ENCODE assay signal across 8 mouse cellular contexts in the genomic region with DNA sequence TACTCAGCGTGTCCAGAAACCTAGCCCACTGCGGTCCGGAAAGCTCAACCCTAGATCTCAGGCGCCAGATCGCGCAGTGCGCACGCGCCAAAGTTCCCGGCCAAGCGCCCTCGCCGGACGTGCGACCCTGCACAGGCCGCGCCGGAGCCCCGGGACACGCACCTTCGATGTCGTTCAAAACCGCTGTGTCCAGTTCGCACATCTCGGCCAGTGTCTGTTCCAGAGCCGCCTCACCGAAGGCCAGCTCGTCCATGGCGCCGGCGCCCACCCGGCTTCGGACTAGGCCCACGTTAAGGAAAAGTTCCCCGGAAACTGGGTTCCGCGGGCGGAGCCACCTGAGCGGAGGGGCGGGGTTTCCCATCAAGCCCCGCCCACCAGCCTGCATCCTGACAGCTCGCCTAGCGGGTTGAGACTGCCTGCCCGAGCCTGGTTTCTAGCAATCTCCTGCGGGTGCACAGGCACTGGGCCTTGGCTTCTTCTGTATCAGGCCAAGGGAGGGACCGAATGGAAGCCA. TPM values are rescaled to one million over a fixed set of nuclear protein-coding genes. Genes with fewer than 3 reads are reported as not detected.
A peak's percentile ranks its signal among the peaks of the same experiment; 100 is the strongest.
DNase-seq lines count a peak whose midpoint lies in the region; ATAC-seq and TF ChIP-seq lines count a peak whose summit lies in the region.

No protein-coding gene starts in this region.

- H3K9ac ChIP-seq in embryonic facial prominence, embryonic 15.5 days: peak overlapping the region; percentile 73
- H3K9ac ChIP-seq in limb, embryonic 14.5 days (ENCODE audit: low read depth, low read length, severe bottlenecking): peak overlapping the region; percentile 76
- peak overlapping the region; percentile 56 for H3K9ac ChIP-seq in midbrain, embryonic 16.5 days (ENCODE audit: low read depth, low read length)

- H3K4me1 ChIP-seq in bone marrow, adult 2 months (ENCODE audit: control insufficient read depth, insufficient read depth, low read length): peaks cover 4% of the 10 kb centered on the region; the same call in 1 of the 2 replicates
- peaks cover 62% of the 10 kb centered on the region for H3K4me1 ChIP-seq in embryonic facial prominence, embryonic 15.5 days
- H3K4me1 ChIP-seq in limb, embryonic 14.5 days (ENCODE audit: control insufficient read depth, insufficient read depth, low read length): peaks cover 27% of the 10 kb centered on the region
- peaks cover 12% of the 10 kb centered on the region for H3K4me1 ChIP-seq in midbrain, embryonic 16.5 days (ENCODE audit: control insufficient read depth, insufficient read depth, low read length)
- peaks cover 18% of the 10 kb centered on the region; the same call in 1 of the 2 replicates for H3K4me1 ChIP-seq in spleen, adult 2 months (ENCODE audit: control insufficient read depth, insufficient read depth, insufficient read length)

- H3K4me3 ChIP-seq in bone marrow, adult 2 months (replicated peaks; ENCODE audit: control insufficient read depth, low read depth, low read length): peak overlapping the region; percentile 89
- H3K4me3 ChIP-seq in embryonic facial prominence, embryonic 15.5 days (replicated peaks): peak overlapping the region; percentile 74
- H3K4me3 ChIP-seq in limb, embryonic 14.5 days (replicated peaks; ENCODE audit: low read length): peak overlapping the region; percentile 70
- H3K4me3 ChIP-seq in midbrain, embryonic 16.5 days (ENCODE audit: low read depth, low read length): peak overlapping the region; percentile 45
- peak overlapping the region; percentile 99 for H3K4me3 ChIP-seq in spleen, adult 2 months (ENCODE audit: extremely low read depth, insufficient read depth, insufficient read length)

- peak overlapping the region; percentile 81 for H3K27ac ChIP-seq in bone marrow, adult 2 months (ENCODE audit: control insufficient read depth, insufficient read depth, low read depth, low read length, poor library complexity)
- H3K27ac ChIP-seq in embryonic facial prominence, embryonic 15.5 days (replicated peaks): peak overlapping the region; percentile 82
- H3K27ac ChIP-seq in limb, embryonic 14.5 days (replicated peaks; ENCODE audit: low read depth, low read length): peak overlapping the region; percentile 78
- 0 out of 2 replicates have a peak overlapping the region, but pooled peaks have one; percentile 30 for H3K27ac ChIP-seq in midbrain, embryonic 16.5 days (ENCODE audit: low read length)
- peak overlapping the region; percentile 92 for H3K27ac ChIP-seq in spleen, adult 2 months (ENCODE audit: insufficient read depth, low read length)

- peaks cover 9% of the 10 kb centered on the region; the same call in 1 of the 2 replicates for H3K36me3 ChIP-seq in embryonic facial prominence, embryonic 15.5 days
- H3K36me3 ChIP-seq in limb, embryonic 14.5 days (ENCODE audit: control insufficient read depth, insufficient read depth, low read length): peaks cover 11% of the 10 kb centered on the region; the same call in 1 of the 2 replicates
- no peaks in the 10 kb centered on the region for H3K36me3 ChIP-seq in midbrain, embryonic 16.5 days (ENCODE audit: control insufficient read depth, insufficient read depth, low read length)
- no peaks in the 10 kb centered on the region; the same call in 1 of the 2 replicates for H3K36me3 ChIP-seq in spleen, adult 2 months (ENCODE audit: control insufficient read depth, insufficient read depth, low read length)

- TF ChIP-seq CTCF in bone marrow, adult 2 months (IDR thresholded peaks at IDR 0.05; ENCODE audit: control insufficient read depth, insufficient read depth, low read length): no peak
- no peak for TF ChIP-seq CTCF in spleen, adult 2 months (IDR thresholded peaks at IDR 0.05; ENCODE audit: extremely low read depth, insufficient read depth, insufficient read length, insufficient replicate concordance)

- no peaks in the 10 kb centered on the region for H3K27me3 ChIP-seq in embryonic facial prominence, embryonic 15.5 days
- H3K27me3 ChIP-seq in limb, embryonic 14.5 days (ENCODE audit: control insufficient read depth, insufficient read depth, low read length): no peaks in the 10 kb centered on the region
- no peaks in the 10 kb centered on the region for H3K27me3 ChIP-seq in midbrain, embryonic 16.5 days (ENCODE audit: control insufficient read depth, insufficient read depth, low read depth, low read length)
- H3K27me3 ChIP-seq in spleen, adult 2 months (ENCODE audit: control insufficient read depth, insufficient read depth, low read length): no peaks in the 10 kb centered on the region

- under 1% methylated on average over 46 of the region's 46 CpGs for WGBS in bone marrow, adult 2 months
- under 1% methylated on average over 46 of the region's 46 CpGs for WGBS in embryonic facial prominence, embryonic 15.5 days
- under 1% methylated on average over 46 of the region's 46 CpGs for WGBS in limb, embryonic 14.5 days
- WGBS in midbrain, embryonic 16.5 days: under 1% methylated on average over 46 of the region's 46 CpGs
- whole genome bisulfite sequencing in spleen, adult 2 months: under 1% methylated on average over 46 of the region's 46 CpGs

- DNase-seq in A20 (ENCODE audit: low read depth, low spot score): peak; percentile 96
- DNase-seq in heart, adult 9 months (ENCODE audit: low spot score in 2 of 2): peak; percentile 90 to 93
- peak; percentile 96 for DNase-seq in kidney, adult 9 months
- DNase-seq in limb, embryonic 14.5 days (ENCODE audit: low spot score): peak; percentile 95
- peak; percentile 78 to 87 for DNase-seq in spleen, adult 2 months (ENCODE audit: low read depth in 1 of 2, low spot score in 2 of 2)

- peak; percentile 78 for ATAC-seq in embryonic facial prominence, embryonic 15.5 days (ENCODE audit: insufficient number of reproducible peaks, low FRiP score, low TSS enrichment, low read depth)
- peak; percentile 84 for ATAC-seq in limb, embryonic 14.5 days (ENCODE audit: low FRiP score, low read depth)
- ATAC-seq in midbrain, embryonic 16.5 days: peak; percentile 68

- peak overlapping the region; percentile 71 for H3K4me2 ChIP-seq in embryonic facial prominence, embryonic 15.5 days (replicated peaks)
- H3K4me2 ChIP-seq in limb, embryonic 14.5 days (replicated peaks; ENCODE audit: low read depth, low read length, severe bottlenecking): peak overlapping the region; percentile 88
- peak overlapping the region; percentile 56 for H3K4me2 ChIP-seq in midbrain, embryonic 16.5 days (ENCODE audit: low read length)

- peak; percentile 79; the same call in 1 of the 2 replicates for TF ChIP-seq POLR2A in bone marrow, adult 2 months (IDR thresholded peaks at IDR 0.05; ENCODE audit: borderline replicate concordance, control insufficient read depth, low read depth, low read length)
- peak; percentile 44; the same call in 1 of the 2 replicates for TF ChIP-seq POLR2A in limb, embryonic 14.5 days (IDR thresholded peaks at IDR 0.05; ENCODE audit: borderline replicate concordance, extremely low read depth, insufficient read depth, insufficient read length)
- peak; percentile 24; the same call in 1 of the 2 replicates for TF ChIP-seq POLR2A in spleen, adult 2 months (IDR thresholded peaks at IDR 0.05; ENCODE audit: low read depth, low read length)

- no peaks in the 10 kb centered on the region for H3K9me3 ChIP-seq in embryonic facial prominence, embryonic 15.5 days (replicated peaks)
- no peaks in the 10 kb centered on the region for H3K9me3 ChIP-seq in limb, embryonic 14.5 days (ENCODE audit: control insufficient read depth, low read length)
- no peaks in the 10 kb centered on the region for H3K9me3 ChIP-seq in midbrain, embryonic 16.5 days (replicated peaks; ENCODE audit: control insufficient read depth, low read length, poor library complexity, severe bottlenecking)

RNA-seq across cellular contexts. Expression of gene Srebf1, which starts 2.0 kb away (rescaled TPM):
- 17.7 and 37.3 TPM in 2 replicates for polyA plus RNA-seq in bone marrow, adult 2 months (2011; ENCODE audit: insufficient read depth, insufficient read length, low replicate concordance, missing spikeins)
- 76.7 and 78.1 TPM in 2 replicates for polyA plus RNA-seq in embryonic facial prominence, embryonic 15.5 days (2015; fragmentation: Nextera tagmentation; extraction: Ambion mirVana)
- polyA plus RNA-seq in limb, embryonic 14.5 days (2012; rRNA removed): 96.5 and 147 TPM in 2 replicates
- 77.1 and 80.7 TPM in 2 replicates for polyA plus RNA-seq in limb, embryonic 14.5 days (2014; fragmentation: Nextera tagmentation; extraction: Ambion mirVana)
- polyA plus RNA-seq in midbrain, embryonic 16.5 days (2015; fragmentation: Nextera tagmentation; extraction: Ambion mirVana): 31.9 and 34.1 TPM in 2 replicates
- polyA plus RNA-seq in spleen, adult 2 months (2012; rRNA removed): 106 and 140 TPM in 2 replicates

Comparison
In these comparisons a context has a peak if more than half of its experiments do, and no peak if none do; other contexts are left out.
1. Peak in every context shown above with its lines: DNase-seq, ATAC-seq, H3K4me3 ChIP-seq and H3K27ac ChIP-seq.
2. H3K27ac ChIP-seq: peak in every context shown above with its lines; median percentile 92 in spleen, adult 2 months; 82 in embryonic facial prominence, embryonic 15.5 days; 81 in bone marrow, adult 2 months; 78 in limb, embryonic 14.5 days; 30 in midbrain, embryonic 16.5 days.
3. H3K4me3 ChIP-seq: peak in every context shown above with its lines; median percentile 99 in spleen, adult 2 months; 89 in bone marrow, adult 2 months; 74 in embryonic facial prominence, embryonic 15.5 days; 70 in limb, embryonic 14.5 days; 45 in midbrain, embryonic 16.5 days.
4. POLR2A ChIP-seq: peak in every context shown above with its lines; median percentile 79 in bone marrow, adult 2 months; 44 in limb, embryonic 14.5 days; 24 in spleen, adult 2 months.